Mouse (Mus musculus): ENCODE measurements at regions not wholly inside any gene's neighbourhood (a gene's known extent, or its start where the extent isn't known, plus 50 kb on each side); places are given as distances from the start of the nearest gene placed in this dataset.

GRCm38 (mm10) chr1:57032407-57032806, 54.0 kb upstream of the Satb2 start:
- H3K36me3 ChIP-seq (replicated peaks; ENCODE audit: control insufficient read depth, insufficient read depth), result no peaks in the 10 kb centered on the region
- ATAC-seq (ENCODE audit: low FRiP score), result no peak
- no peaks in the 10 kb centered on the region for H3K4me1 ChIP-seq (replicated peaks; ENCODE audit: control insufficient read depth, insufficient read depth, low read length)
- no peak overlapping the region for H3K27ac ChIP-seq
- H3K4me3 ChIP-seq (replicated peaks; ENCODE audit: low read length), result no peak overlapping the region
- no peaks in the 10 kb centered on the region for H3K27me3 ChIP-seq (ENCODE audit: control insufficient read depth, insufficient read depth, low read length)
- no peaks in the 10 kb centered on the region for H3K9me3 ChIP-seq (ENCODE audit: control insufficient read depth, low read length)
- 78% methylated on average over 2 of the region's 2 CpGs for WGBS
- H3K4me2 ChIP-seq (replicated peaks), result no peak overlapping the region
- no peak for DNase-seq (ENCODE audit: low spot score)
- no peak overlapping the region for H3K9ac ChIP-seq

- H3K27ac ChIP-seq, result no peak overlapping the region
- no peak overlapping the region for H3K4me3 ChIP-seq (replicated peaks; ENCODE audit: low read length)
- no peaks in the 10 kb centered on the region for H3K36me3 ChIP-seq (replicated peaks; ENCODE audit: control insufficient read depth, insufficient read depth)
- no peak overlapping the region for H3K9ac ChIP-seq
- no peak for DNase-seq (ENCODE audit: low spot score)
- H3K4me2 ChIP-seq (replicated peaks), result no peak overlapping the region
- no peaks in the 10 kb centered on the region for H3K9me3 ChIP-seq (ENCODE audit: control insufficient read depth, low read length)
- H3K4me1 ChIP-seq (replicated peaks; ENCODE audit: control insufficient read depth, insufficient read depth, low read length), result no peaks in the 10 kb centered on the region
- ATAC-seq (ENCODE audit: low FRiP score), result no peak
- 88% methylated on average over 2 of the region's 2 CpGs for WGBS
- no peaks in the 10 kb centered on the region for H3K27me3 ChIP-seq (ENCODE audit: control insufficient read depth, insufficient read depth, low read length)
These were observed 54.8 kb upstream of the Satb2 start for GRCm38 (mm10) chr1:57033244-57033643.

- no peak overlapping the region for H3K4me3 ChIP-seq (replicated peaks; ENCODE audit: low read length)
- H3K9ac ChIP-seq, result no peak overlapping the region
- no peaks in the 10 kb centered on the region for H3K27me3 ChIP-seq (ENCODE audit: control insufficient read depth, insufficient read depth, low read length)
- no peaks in the 10 kb centered on the region for H3K4me1 ChIP-seq (replicated peaks; ENCODE audit: control insufficient read depth, insufficient read depth, low read length)
- H3K27ac ChIP-seq, result no peak overlapping the region
- no peaks in the 10 kb centered on the region for H3K36me3 ChIP-seq (replicated peaks; ENCODE audit: control insufficient read depth, insufficient read depth)
- WGBS, result 82% methylated on average over 6 of the region's 6 CpGs
- no peak overlapping the region for H3K4me2 ChIP-seq (replicated peaks)
- DNase-seq (ENCODE audit: low spot score), result no peak
- no peak for ATAC-seq (ENCODE audit: low FRiP score)
- no peaks in the 10 kb centered on the region for H3K9me3 ChIP-seq (ENCODE audit: control insufficient read depth, low read length)
These were observed 56.0 kb upstream of the Satb2 start for GRCm38 (mm10) chr1:57034411-57034810.

DNA sequence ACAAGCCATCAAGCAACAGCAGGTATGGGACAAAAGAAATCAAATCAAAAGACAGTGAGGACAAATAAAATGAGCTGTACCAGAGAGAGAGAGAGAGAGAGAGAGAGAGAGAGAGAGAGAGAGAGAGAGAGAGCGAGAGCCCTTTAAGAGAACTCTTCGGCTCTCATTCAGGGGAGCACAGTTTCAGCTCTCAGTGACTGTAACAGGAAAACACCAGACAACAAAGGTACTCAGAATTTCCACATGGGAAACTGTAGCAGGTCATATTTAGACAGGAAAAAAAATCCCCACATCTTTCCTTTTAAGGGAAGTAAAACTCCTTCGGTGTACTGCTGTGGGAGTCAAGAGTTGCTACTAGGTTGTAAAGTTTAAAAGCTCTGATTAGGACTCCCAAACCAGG, 57.9 kb upstream of the Satb2 start:
- WGBS, result 93% methylated on average over 3 of the region's 3 CpGs
- no peak overlapping the region for H3K4me2 ChIP-seq (replicated peaks)
- no peaks in the 10 kb centered on the region for H3K27me3 ChIP-seq (ENCODE audit: control insufficient read depth, insufficient read depth, low read length)
- H3K9ac ChIP-seq, result no peak overlapping the region
- ATAC-seq (ENCODE audit: low FRiP score) (no peak), DNase-seq (ENCODE audit: low spot score) (no peak)
- no peaks in the 10 kb centered on the region for H3K4me1 ChIP-seq (replicated peaks; ENCODE audit: control insufficient read depth, insufficient read depth, low read length)
- no peaks in the 10 kb centered on the region for H3K9me3 ChIP-seq (ENCODE audit: control insufficient read depth, low read length)
- H3K4me3 ChIP-seq (replicated peaks; ENCODE audit: low read length), result no peak overlapping the region
- no peaks in the 10 kb centered on the region for H3K36me3 ChIP-seq (replicated peaks; ENCODE audit: control insufficient read depth, insufficient read depth)
- no peak overlapping the region for H3K27ac ChIP-seq

- no peak for ATAC-seq (ENCODE audit: low FRiP score)
- WGBS, result 59% methylated on average over 8 of the region's 8 CpGs
- Histone ChIP-seq H3K27ac (no peak overlapping the region), H3K36me3 (replicated peaks; ENCODE audit: control insufficient read depth, insufficient read depth) (no peaks in the 10 kb centered on the region), H3K9me3 (ENCODE audit: control insufficient read depth, low read length) (no peaks in the 10 kb centered on the region), H3K4me1 (replicated peaks; ENCODE audit: control insufficient read depth, insufficient read depth, low read length) (no peaks in the 10 kb centered on the region), H3K9ac (no peak overlapping the region), H3K27me3 (ENCODE audit: control insufficient read depth, insufficient read depth, low read length) (no peaks in the 10 kb centered on the region), H3K4me2 (replicated peaks) (no peak overlapping the region), H3K4me3 (replicated peaks; ENCODE audit: low read length) (no peak overlapping the region)
- no peak for DNase-seq (ENCODE audit: low spot score)
These were observed 61.8 kb upstream of the Satb2 start for GRCm38 (mm10) chr1:57040201-57040600.

- Histone ChIP-seq H3K4me3 (replicated peaks; ENCODE audit: low read length) (no peak overlapping the region), H3K4me1 (replicated peaks; ENCODE audit: control insufficient read depth, insufficient read depth, low read length) (no peaks in the 10 kb centered on the region), H3K27ac (no peak overlapping the region), H3K36me3 (replicated peaks; ENCODE audit: control insufficient read depth, insufficient read depth) (no peaks in the 10 kb centered on the region), H3K27me3 (ENCODE audit: control insufficient read depth, insufficient read depth, low read length) (no peaks in the 10 kb centered on the region), H3K9ac (no peak overlapping the region), H3K9me3 (ENCODE audit: control insufficient read depth, low read length) (no peaks in the 10 kb centered on the region), H3K4me2 (replicated peaks) (no peak overlapping the region)
- no peak for DNase-seq (ENCODE audit: low spot score)
- no peak for ATAC-seq (ENCODE audit: low FRiP score)
These were observed 63.1 kb upstream of the Satb2 start for GRCm38 (mm10) chr1:57041578-57041977.

DNA sequence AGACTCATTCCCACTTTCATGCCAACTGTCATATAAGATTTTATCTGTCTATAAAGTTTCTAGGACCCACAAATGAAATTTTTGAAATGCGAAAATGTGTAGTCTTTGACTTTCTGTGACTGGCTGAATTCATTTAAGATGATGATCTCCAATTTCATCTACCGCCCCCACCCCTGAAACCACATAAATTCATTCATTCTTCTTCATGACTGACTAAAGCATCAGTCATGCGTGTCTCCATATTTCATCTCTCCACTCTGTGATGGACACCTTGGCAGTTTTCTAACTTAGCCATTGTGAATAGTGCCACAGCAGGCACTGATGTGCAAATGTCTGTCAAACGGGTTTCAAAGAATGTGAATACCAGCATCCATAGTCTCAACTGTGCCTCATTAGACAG, 75.4 kb upstream of the Satb2 start:
- WGBS, result 81% methylated on average over 4 of the region's 4 CpGs
- Histone ChIP-seq H3K4me1 (replicated peaks; ENCODE audit: control insufficient read depth, insufficient read depth, low read length) (no peaks in the 10 kb centered on the region), H3K27ac (no peak overlapping the region), H3K4me2 (replicated peaks) (no peak overlapping the region), H3K27me3 (ENCODE audit: control insufficient read depth, insufficient read depth, low read length) (no peaks in the 10 kb centered on the region), H3K4me3 (replicated peaks; ENCODE audit: low read length) (no peak overlapping the region), H3K9me3 (ENCODE audit: control insufficient read depth, low read length) (no peaks in the 10 kb centered on the region), H3K9ac (no peak overlapping the region), H3K36me3 (replicated peaks; ENCODE audit: control insufficient read depth, insufficient read depth) (no peaks in the 10 kb centered on the region)
- DNase-seq (ENCODE audit: low spot score) (no peak), ATAC-seq (ENCODE audit: low FRiP score) (no peak)

- H3K9me3 ChIP-seq (ENCODE audit: control insufficient read depth, low read length), result no peaks in the 10 kb centered on the region
- DNase-seq (ENCODE audit: low spot score) (no peak), ATAC-seq (ENCODE audit: low FRiP score) (no peak)
- no peaks in the 10 kb centered on the region for H3K27me3 ChIP-seq (ENCODE audit: control insufficient read depth, insufficient read depth, low read length)
- no peak overlapping the region for H3K4me3 ChIP-seq (replicated peaks; ENCODE audit: low read length)
- H3K9ac ChIP-seq, result no peak overlapping the region
- H3K36me3 ChIP-seq (replicated peaks; ENCODE audit: control insufficient read depth, insufficient read depth), result no peaks in the 10 kb centered on the region
- H3K4me1 ChIP-seq (replicated peaks; ENCODE audit: control insufficient read depth, insufficient read depth, low read length), result no peaks in the 10 kb centered on the region
- no peak overlapping the region for H3K27ac ChIP-seq
- WGBS, result 90% methylated on average over 9 of the region's 9 CpGs
- no peak overlapping the region for H3K4me2 ChIP-seq (replicated peaks)
These were observed 77.5 kb upstream of the Satb2 start for GRCm38 (mm10) chr1:57055976-57056375.

DNA sequence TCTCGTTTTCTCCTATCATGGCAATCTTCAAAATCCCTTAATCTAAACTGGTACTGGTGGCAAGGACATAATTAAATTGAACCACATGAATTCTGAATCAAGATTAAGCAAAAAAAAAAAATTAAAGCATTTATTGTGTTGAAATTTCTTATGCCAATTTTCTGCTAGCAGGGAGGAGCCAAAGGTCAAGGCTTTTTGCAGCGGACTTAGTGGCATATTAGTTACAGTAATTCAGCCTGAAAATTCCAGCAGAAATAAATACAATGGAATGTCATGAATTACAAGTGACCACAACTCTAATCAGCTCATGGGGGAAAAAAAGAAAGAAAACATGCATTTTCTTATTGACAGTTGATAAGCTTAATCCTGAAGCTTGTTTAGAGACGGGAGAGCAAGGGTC, 80.8 kb upstream of the Satb2 start:
- H3K27me3 ChIP-seq (ENCODE audit: control insufficient read depth, insufficient read depth, low read length), result no peaks in the 10 kb centered on the region
- H3K9ac ChIP-seq, result no peak overlapping the region
- no peaks in the 10 kb centered on the region for H3K4me1 ChIP-seq (replicated peaks; ENCODE audit: control insufficient read depth, insufficient read depth, low read length)
- no peak overlapping the region for H3K27ac ChIP-seq
- no peak for ATAC-seq (ENCODE audit: low FRiP score)
- H3K4me2 ChIP-seq (replicated peaks), result no peak overlapping the region
- H3K9me3 ChIP-seq (ENCODE audit: control insufficient read depth, low read length), result no peaks in the 10 kb centered on the region
- H3K36me3 ChIP-seq (replicated peaks; ENCODE audit: control insufficient read depth, insufficient read depth), result no peaks in the 10 kb centered on the region
- H3K4me3 ChIP-seq (replicated peaks; ENCODE audit: low read length), result no peak overlapping the region
- no peak for DNase-seq (ENCODE audit: low spot score)
- 43% methylated on average over 3 of the region's 3 CpGs for WGBS

GRCm38 (mm10) chr1:57075221-57075620, 96.8 kb upstream of the Satb2 start:
- ATAC-seq (ENCODE audit: low FRiP score), result no peak
- no peak for DNase-seq (ENCODE audit: low spot score)
- no peak overlapping the region for H3K4me2 ChIP-seq (replicated peaks)
- no peak overlapping the region for H3K9ac ChIP-seq
- no peaks in the 10 kb centered on the region for H3K9me3 ChIP-seq (ENCODE audit: control insufficient read depth, low read length)
- H3K27ac ChIP-seq, result no peak overlapping the region
- H3K36me3 ChIP-seq (replicated peaks; ENCODE audit: control insufficient read depth, insufficient read depth), result no peaks in the 10 kb centered on the region
- no peak overlapping the region for H3K4me3 ChIP-seq (replicated peaks; ENCODE audit: low read length)
- WGBS, result 91% methylated on average over 3 of the region's 3 CpGs
- no peaks in the 10 kb centered on the region for H3K27me3 ChIP-seq (ENCODE audit: control insufficient read depth, insufficient read depth, low read length)
- H3K4me1 ChIP-seq (replicated peaks; ENCODE audit: control insufficient read depth, insufficient read depth, low read length), result no peaks in the 10 kb centered on the region

All from hindbrain, embryonic 14.5 days (tissue).